Mouse (Mus musculus) cortical plate, adult 2 months (tissue): ENCODE results near the gene Apoh.

Experiments used
- CTCF ChIP-seq: fragments of 200-500 bp; IDR thresholded peaks from 2 replicates; pipeline ENCODE4 v1.5.1; 2011; ENCODE audit warnings: mild to moderate bottlenecking, control low read depth, low read length; ENCODE audit not compliant: insufficient read depth; ENCODE audit errors: extremely low read depth
- POLR2A ChIP-seq: fragments of 200-500 bp; IDR thresholded peaks from 2 replicates; pipeline ENCODE4 v1.6.1; 2011; ENCODE audit warnings: mild to moderate bottlenecking, low read length, control low read depth; ENCODE audit not compliant: insufficient read depth; ENCODE audit errors: extremely low read depth

DNA sequence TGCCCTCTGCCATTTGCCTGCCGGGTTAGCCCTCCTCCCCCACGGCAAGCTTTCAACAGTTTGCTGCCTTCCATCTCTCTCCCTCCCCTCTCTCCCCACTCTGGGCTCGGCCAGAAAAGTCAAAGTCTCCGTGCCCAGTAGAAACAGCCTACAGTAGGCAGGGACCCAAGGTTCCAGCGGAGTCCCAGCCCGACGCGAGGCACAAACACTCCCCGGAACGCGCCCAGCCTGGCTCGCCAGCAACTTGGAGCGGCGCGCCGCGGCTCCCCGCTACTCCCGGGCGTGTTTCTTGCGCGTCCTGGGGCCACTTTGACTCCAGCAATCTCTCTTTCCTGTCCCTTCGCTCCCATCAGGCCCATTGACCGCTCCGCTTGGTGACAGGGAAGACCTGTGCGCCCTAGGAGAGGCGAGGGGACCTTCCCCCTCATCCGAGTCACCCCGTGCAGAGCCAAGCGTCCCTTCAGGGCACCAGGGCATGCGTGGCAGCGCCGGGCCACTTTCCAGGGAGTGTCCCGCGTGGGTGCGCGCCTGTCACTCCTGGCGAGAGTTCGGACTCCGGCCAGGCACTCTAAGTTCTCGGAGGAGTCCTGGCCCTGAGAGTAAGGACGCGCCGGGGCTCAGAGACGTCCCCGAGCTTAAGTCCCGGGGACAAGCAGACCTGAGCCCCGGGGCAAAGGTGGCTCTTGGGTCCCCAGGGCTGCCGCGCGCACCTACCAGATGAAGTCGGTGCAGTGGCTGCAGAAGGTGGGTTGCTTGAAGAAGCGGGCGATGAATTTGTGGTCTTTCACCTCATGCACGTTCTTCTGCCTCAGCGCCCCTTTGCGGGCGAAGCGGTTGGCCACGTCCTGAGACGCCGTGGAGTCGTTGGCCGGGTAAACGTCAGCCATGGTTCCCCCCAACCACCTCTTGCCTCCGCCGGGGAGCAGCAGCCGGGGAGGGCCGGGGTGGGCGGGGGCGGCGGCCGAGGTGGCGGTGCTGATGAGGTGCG is at the start of gene Apoh:
- TF ChIP-seq CTCF (no peak), POLR2A (no peak)
